Mouse (Mus musculus) CH12.LX (cell line): ENCODE measurements at regions not wholly inside any gene's neighbourhood (a gene's known extent, or its start where the extent isn't known, plus 50 kb on each side); places are given as distances from the start of the nearest gene placed in this dataset.

Experiments
- DNase-seq: peaks from one replicate; pipeline ENCODE4 v3.0.0-alpha.2; 2013; ENCODE audit errors: extremely low read depth
- H3K27ac ChIP-seq: 2 replicates; pipeline ENCODE4 v1.5.1; 2012; ENCODE audit warnings: low read depth, mild to moderate bottlenecking, control low read depth, moderate library complexity; ENCODE audit not compliant: insufficient read depth
- H3K27me3 ChIP-seq: replicated peaks from 2 replicates; pipeline ENCODE3; 2012; ENCODE audit warnings: inconsistent platforms
- H3K36me3 ChIP-seq, 2 experiments: replicated peaks in 1 of 2; 2 replicates each; pipeline versions ENCODE3 to v1.6.1; 2012; ENCODE audit warnings: inconsistent platforms in 1 of 2, low read length in 1 of 2, mild to moderate bottlenecking in 1 of 2, mixed read lengths in 1 of 2, moderate library complexity in 1 of 2; ENCODE audit not compliant: control insufficient read depth in 1 of 2, insufficient read depth in 1 of 2
- H3K4me1 ChIP-seq, 2 experiments: 2 replicates each; pipeline ENCODE4 v1.6.1; 2012; ENCODE audit warnings: inconsistent platforms in 1 of 2, moderate library complexity in 1 of 2; ENCODE audit not compliant: insufficient read depth in 2 of 2, control insufficient read depth in 1 of 2
- H3K4me2 ChIP-seq: 2 replicates; pipeline ENCODE4 v1.6.1; 2012; ENCODE audit warnings: low read depth, mild to moderate bottlenecking, control low read depth; ENCODE audit not compliant: poor library complexity, insufficient read depth, severe bottlenecking
- H3K4me3 ChIP-seq, 3 experiments: fragments of 150-350 bp in 1 of 3; sonication (generic) in 1 of 3; replicated peaks in 1 of 3; 2 replicates each; pipeline versions ENCODE3 to v1.5.1; 2011 to 2012; ENCODE audit warnings: low read depth in 2 of 3, low read length in 2 of 3, mild to moderate bottlenecking in 2 of 3, moderate library complexity in 2 of 3, control low read depth in 1 of 3, improper control_type of control experiment in 1 of 3, inconsistent platforms in 1 of 3, mixed read lengths in 1 of 3; ENCODE audit not compliant: poor library complexity in 1 of 3
- H3K79me2 ChIP-seq: replicated peaks from 2 replicates; pipeline ENCODE4 v1.6.1; 2012; ENCODE audit warnings: mild to moderate bottlenecking, moderate library complexity; ENCODE audit not compliant: control insufficient read depth, poor library complexity, insufficient read depth, severe bottlenecking; ENCODE audit errors: extremely low read depth
- H3K9ac ChIP-seq: 2 replicates; pipeline ENCODE4 v1.6.1; 2012; ENCODE audit warnings: low read depth, mild to moderate bottlenecking, control low read depth, moderate library complexity; ENCODE audit not compliant: insufficient read depth
- H3K9me3 ChIP-seq: replicated peaks from 2 replicates; pipeline ENCODE3; 2012; ENCODE audit warnings: low read length, inconsistent platforms, mixed read lengths
- CHD1 ChIP-seq: IDR thresholded peaks from 2 replicates; pipeline ENCODE4 v1.6.1; 2012; ENCODE audit warnings: low read depth, low read length, improper control_type of control experiment, inconsistent platforms
- CTCF ChIP-seq, 2 experiments: IDR thresholded peaks in 1 of 2; conservative IDR thresholded peaks in 1 of 2; 2 replicates each; pipeline ENCODE4 v1.5.1; 2011 to 2012; ENCODE audit warnings: low read depth in 2 of 2, low read length in 2 of 2, improper control_type of control experiment in 1 of 2, inconsistent platforms in 1 of 2, mild to moderate bottlenecking in 1 of 2, moderate library complexity in 1 of 2
- EP300 ChIP-seq: IDR thresholded peaks from 2 replicates; pipeline ENCODE4 v1.6.1; 2011; ENCODE audit warnings: low read length, improper control_type of control experiment
- ETS1 ChIP-seq: conservative IDR thresholded peaks from 2 replicates; pipeline ENCODE4 v1.6.1; 2012; ENCODE audit warnings: low read depth, mild to moderate bottlenecking, inconsistent platforms, low read length, improper control_type of control experiment, moderate library complexity
- GABPA ChIP-seq: IDR thresholded peaks from 2 replicates; pipeline ENCODE4 v1.6.1; 2012; ENCODE audit warnings: low read depth, low read length, improper control_type of control experiment, inconsistent platforms; ENCODE audit not compliant: insufficient replicate concordance
- IRF4 ChIP-seq: IDR thresholded peaks from 2 replicates; pipeline ENCODE4 v1.6.1; 2014; ENCODE audit warnings: low read depth, mild to moderate bottlenecking, inconsistent platforms, low read length, improper control_type of control experiment
- JUN ChIP-seq: IDR thresholded peaks from 2 replicates; pipeline ENCODE4 v1.6.1; 2011; ENCODE audit warnings: low read depth, mild to moderate bottlenecking, low read length, improper control_type of control experiment, moderate library complexity; ENCODE audit not compliant: insufficient read depth
- KAT2A ChIP-seq: IDR thresholded peaks from 2 replicates; pipeline ENCODE4 v1.6.1; 2012; ENCODE audit warnings: low read length, improper control_type of control experiment, inconsistent platforms; ENCODE audit not compliant: insufficient replicate concordance
- MAX ChIP-seq: IDR thresholded peaks from 2 replicates; pipeline ENCODE4 v1.6.1; 2011; ENCODE audit warnings: low read length, improper control_type of control experiment
- MEF2A ChIP-seq: IDR thresholded peaks from 2 replicates; pipeline ENCODE4 v1.6.1; 2014; ENCODE audit warnings: low read depth, mild to moderate bottlenecking, inconsistent platforms, low read length, improper control_type of control experiment, borderline replicate concordance
- MXI1 ChIP-seq: IDR thresholded peaks from 2 replicates; pipeline ENCODE4 v1.6.1; 2011; ENCODE audit warnings: mild to moderate bottlenecking, low read depth, low read length, improper control_type of control experiment
- MYC ChIP-seq: IDR thresholded peaks from 2 replicates; pipeline ENCODE4 v1.6.1; 2011; ENCODE audit warnings: low read depth, mild to moderate bottlenecking, improper control_type of control experiment, low read length
- PAX5 ChIP-seq: IDR thresholded peaks from 2 replicates; pipeline ENCODE4 v1.6.1; 2012; ENCODE audit warnings: low read length, inconsistent platforms, mixed read lengths
- POLR2A ChIP-seq: IDR thresholded peaks from 2 replicates; pipeline ENCODE4 v1.6.1; 2011; ENCODE audit warnings: low read depth, mild to moderate bottlenecking, improper control_type of control experiment, low read length
- RAD21 ChIP-seq: IDR thresholded peaks from 2 replicates; pipeline ENCODE4 v1.6.1; 2011; ENCODE audit warnings: low read depth, mild to moderate bottlenecking, low read length, improper control_type of control experiment, moderate library complexity
- RCOR1 ChIP-seq: conservative IDR thresholded peaks from 2 replicates; pipeline ENCODE4 v1.6.1; 2012; ENCODE audit warnings: low read depth, mild to moderate bottlenecking, inconsistent platforms, low read length, improper control_type of control experiment
- SIN3A ChIP-seq: IDR thresholded peaks from 2 replicates; pipeline ENCODE4 v1.6.1; 2012; ENCODE audit warnings: low read length, improper control_type of control experiment, inconsistent platforms
- SMC3 ChIP-seq: IDR thresholded peaks from 2 replicates; pipeline ENCODE4 v1.6.1; 2011; ENCODE audit warnings: low read depth, low read length, improper control_type of control experiment
- USF1 ChIP-seq: IDR thresholded peaks from 2 replicates; pipeline ENCODE4 v1.6.1; 2014; ENCODE audit warnings: low read depth, mild to moderate bottlenecking, inconsistent platforms, low read length, improper control_type of control experiment
- USF2 ChIP-seq: conservative IDR thresholded peaks from 2 replicates; pipeline ENCODE4 v1.6.1; 2011; ENCODE audit warnings: low read depth, low read length, improper control_type of control experiment
- ZC3H11A ChIP-seq: IDR thresholded peaks from 2 replicates; pipeline ENCODE4 v1.6.1; 2012; ENCODE audit warnings: low read depth, mild to moderate bottlenecking, inconsistent platforms, low read length, improper control_type of control experiment
- ZKSCAN1 ChIP-seq: IDR thresholded peaks from 2 replicates; pipeline ENCODE4 v1.6.1; 2012; ENCODE audit warnings: low read depth, inconsistent platforms, low read length, improper control_type of control experiment, borderline replicate concordance
- ZMIZ1 ChIP-seq: IDR thresholded peaks from 2 replicates; pipeline ENCODE4 v1.6.1; 2012; ENCODE audit warnings: low read depth, mild to moderate bottlenecking, inconsistent platforms, low read length, improper control_type of control experiment
- ZNF384 ChIP-seq: IDR thresholded peaks from 2 replicates; pipeline ENCODE4 v1.6.1; 2012; ENCODE audit warnings: low read depth, low read length, improper control_type of control experiment, inconsistent platforms
- dilution Hi-C: fragments of 300-500 bp; cut with MboI; formaldehyde crosslinking; loops from 2 replicates; pipeline ENCODE4 v1.14.3; 2020; ENCODE audit warnings: low sequenced_read_pairs; ENCODE audit not compliant: extremely low pct_unique_long_range_greater_than_20kb, extremely low pct_ligation_motif_present
- in situ Hi-C: fragments of 300-500 bp; cut with MboI; formaldehyde crosslinking; loops from 3 replicates; pipeline ENCODE4 v1.14.3; 2019; ENCODE audit warnings: low sequenced_read_pairs, low pct_ligation_motif_present, low pct_unique_long_range_greater_than_20kb, mixed read lengths

DNA sequence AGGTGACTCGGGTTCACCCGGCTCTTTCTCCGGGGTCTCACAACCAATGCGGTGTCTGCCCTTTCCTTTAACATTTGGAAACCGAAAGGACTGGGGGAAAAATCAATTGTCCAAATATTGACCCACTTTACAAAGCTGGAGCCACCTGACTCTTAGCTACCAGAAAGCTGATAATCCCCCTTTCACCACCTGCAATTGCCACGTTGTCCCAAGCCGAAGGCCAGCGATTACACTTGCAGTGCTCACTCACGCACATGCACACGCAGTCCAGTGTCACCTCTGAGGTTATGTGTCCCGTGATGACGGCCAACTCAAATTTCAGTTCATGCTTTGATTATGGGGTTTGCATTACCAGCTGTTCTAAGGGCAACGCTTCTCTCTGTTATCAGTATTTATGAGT, 94.0 kb upstream of the Pik3r1 start:
- dilution Hi-C loops (no loop called here), in situ Hi-C loops (no loop called here)
- no peaks in the 10 kb centered on the region for H3K27me3 ChIP-seq
- H3K4me3 ChIP-seq: no peak overlapping the region
- H3K36me3 ChIP-seq: no peaks in the 10 kb centered on the region
- H3K27ac ChIP-seq: no peak overlapping the region
- H3K79me2 ChIP-seq: no peaks in the 10 kb centered on the region
- DNase-seq: no peak
- no peak overlapping the region for H3K9ac ChIP-seq
- peaks cover 3 to 15% of the 10 kb centered on the region in 2 experiments; a peak in 3 of 4 replicates for H3K4me1 ChIP-seq
- TF ChIP-seq USF2 (no peak), RCOR1 (no peak), ZKSCAN1 (no peak), EP300 (no peak), CHD1 (no peak), MAX (no peak), MYC (no peak)
- H3K4me2 ChIP-seq: no peak overlapping the region
- no peaks in the 10 kb centered on the region for H3K9me3 ChIP-seq

DNA sequence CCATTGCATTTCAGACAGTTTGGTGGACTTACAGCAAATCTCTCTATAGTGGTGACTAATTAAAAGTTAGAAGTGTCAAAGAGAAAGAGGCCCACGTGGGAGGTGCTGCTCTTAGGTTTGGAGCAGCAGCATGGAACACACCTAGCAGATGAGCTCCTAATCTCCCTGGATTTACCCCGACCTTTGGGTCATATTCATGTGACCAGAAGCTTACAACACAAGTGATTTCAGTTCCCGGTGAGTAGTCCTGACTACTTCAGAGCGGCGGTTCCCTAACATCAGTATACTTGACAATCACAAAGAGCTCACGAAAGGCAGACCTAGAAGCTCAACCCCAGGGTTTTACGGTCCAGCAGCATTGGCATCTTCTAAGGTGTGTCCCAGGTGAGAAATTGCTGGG, 95.0 kb upstream of the Pik3r1 start:
- no peaks in the 10 kb centered on the region for H3K9me3 ChIP-seq
- H3K27ac ChIP-seq: no peak overlapping the region
- no peak for DNase-seq
- H3K4me3 ChIP-seq: no peak overlapping the region
- no peaks in the 10 kb centered on the region for H3K79me2 ChIP-seq
- peaks cover 3 to 16% of the 10 kb centered on the region in 2 experiments; a peak in 3 of 4 replicates for H3K4me1 ChIP-seq
- H3K9ac ChIP-seq: no peak overlapping the region
- dilution Hi-C loops (no loop called here), in situ Hi-C loops (no loop called here)
- no peaks in the 10 kb centered on the region for H3K36me3 ChIP-seq
- H3K27me3 ChIP-seq: no peaks in the 10 kb centered on the region
- no peak overlapping the region for H3K4me2 ChIP-seq
- TF ChIP-seq CTCF (conservative IDR thresholded peaks at IDR 0.05 in 1 of 2, IDR thresholded peaks at IDR 0.05 in 1 of 2; ENCODE audit: low read depth in 2 of 2, low read length in 2 of 2): no peak
- TF ChIP-seq JUN: no peak
- TF ChIP-seq USF1: no peak

DNA sequence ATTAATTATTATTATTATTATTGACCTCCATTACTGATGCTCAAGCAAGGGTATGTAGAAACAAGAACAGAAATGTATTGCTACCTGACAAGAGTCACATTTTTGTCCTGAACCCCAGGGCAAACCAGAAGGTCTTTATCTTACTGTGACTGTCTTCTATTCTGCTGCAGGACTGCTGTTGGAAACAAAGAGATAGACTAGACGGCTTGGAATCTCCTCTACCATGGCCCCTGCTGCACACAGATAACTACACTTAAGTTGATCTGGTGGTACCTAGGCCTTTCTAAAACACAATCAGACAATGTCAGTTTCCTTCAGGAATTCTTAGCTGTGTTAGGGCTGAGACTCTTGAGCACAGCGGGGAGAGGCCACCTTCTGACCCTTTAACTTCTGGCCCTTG, 95.6 kb upstream of the Pik3r1 start:
- no peak overlapping the region for H3K27ac ChIP-seq
- no peak for DNase-seq
- H3K9me3 ChIP-seq: no peaks in the 10 kb centered on the region
- no peaks in the 10 kb centered on the region for H3K36me3 ChIP-seq
- H3K79me2 ChIP-seq: no peaks in the 10 kb centered on the region
- H3K27me3 ChIP-seq: no peaks in the 10 kb centered on the region
- TF ChIP-seq MYC (no peak), JUN (no peak), ETS1 (no peak), MXI1 (no peak), POLR2A (no peak), ZNF384 (no peak), SMC3 (no peak), RAD21 (no peak), ZC3H11A (no peak), CTCF (conservative IDR thresholded peaks at IDR 0.05 in 1 of 2, IDR thresholded peaks at IDR 0.05 in 1 of 2; ENCODE audit: low read depth in 2 of 2, low read length in 2 of 2) (no peak), MEF2A (no peak), ZMIZ1 (no peak), GABPA (no peak), KAT2A (no peak), SIN3A (no peak), MAX (no peak), IRF4 (no peak), USF1 (no peak), PAX5 (no peak), USF2 (no peak)
- H3K9ac ChIP-seq: no peak overlapping the region
- in situ Hi-C loops: no loop called here
- H3K4me3 ChIP-seq: no peak overlapping the region
- dilution Hi-C loops: no loop called here
- H3K4me2 ChIP-seq: no peak overlapping the region
- peaks cover 3 to 16% of the 10 kb centered on the region in 2 experiments; a peak in 3 of 4 replicates for H3K4me1 ChIP-seq
